Mouse (Mus musculus): ENCODE measurements around the gene Cacna1c. TPM values are rescaled to one million over a fixed set of nuclear protein-coding genes. Genes with fewer than 3 reads are reported as not detected.

The Cacna1c gene
- total RNA-seq, 1 experiment: 0.98 TPM

DNA sequence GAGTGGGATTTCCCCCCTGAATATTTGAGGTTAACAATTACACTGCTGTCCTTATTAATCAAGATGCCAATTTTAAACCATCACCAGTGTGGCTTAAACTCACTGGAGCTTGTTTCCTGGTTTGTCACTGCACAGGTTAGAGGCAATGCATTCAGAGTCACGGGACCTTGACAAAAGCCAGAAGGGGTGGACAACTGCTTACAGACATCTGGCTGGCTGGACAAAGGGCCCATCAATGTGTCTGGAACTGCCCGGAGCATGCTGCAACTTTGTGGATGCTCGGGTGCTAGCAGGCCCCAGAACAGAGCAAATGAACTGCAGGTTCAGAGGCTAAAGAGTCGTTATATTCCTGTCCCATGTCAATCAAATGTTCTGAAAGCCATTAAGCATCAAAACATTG, 456.9 kb downstream of the Cacna1c start:
- H3K36me3 ChIP-seq (ENCODE audit: control insufficient read depth, insufficient read depth, low read length, poor library complexity, severe bottlenecking): no peaks in the 10 kb centered on the region
- no peaks in the 10 kb centered on the region for H3K4me1 ChIP-seq (ENCODE audit: control insufficient read depth in 2 of 2, insufficient read depth in 2 of 2, low read length in 2 of 2, poor library complexity in 1 of 2)
- in situ Hi-C loops (cut with MboI; ENCODE audit: low sequenced_read_pairs in 2 of 2, unreplicated experiment in 2 of 2): no loop called here
- TF ChIP-seq CHD2 (IDR thresholded peaks at IDR 0.05; ENCODE audit: low read depth, low read length): no peak
- no peak for TF ChIP-seq MAFK (IDR thresholded peaks at IDR 0.05; ENCODE audit: insufficient read depth, low read depth, low read length)
- TF ChIP-seq ZC3H11A (IDR thresholded peaks at IDR 0.05; ENCODE audit: borderline replicate concordance, low read depth, low read length): no peak
- no peak for TF ChIP-seq HCFC1 (IDR thresholded peaks at IDR 0.05; ENCODE audit: borderline replicate concordance, insufficient read depth, low read length)
- no peak for TF ChIP-seq ZNF384 (IDR thresholded peaks at IDR 0.05; ENCODE audit: low read depth, low read length)
- no peak overlapping the region for H3K4me3 ChIP-seq (ENCODE audit: insufficient read depth in 1 of 2, low read depth in 1 of 2, low read length in 2 of 2, poor library complexity in 1 of 2, severe bottlenecking in 1 of 2)
- DNase-seq (ENCODE audit: low read depth, low spot score): no peak
- no peak overlapping the region for H3K27ac ChIP-seq (ENCODE audit: insufficient read depth, low read depth, low read length, poor library complexity, severe bottlenecking)
- H3K9ac ChIP-seq (ENCODE audit: insufficient read depth, low read depth, low read length, poor library complexity, severe bottlenecking): no peak overlapping the region
- H3K9me3 ChIP-seq (ENCODE audit: control insufficient read depth, insufficient read depth, low read depth, low read length): no peaks in the 10 kb centered on the region

DNA sequence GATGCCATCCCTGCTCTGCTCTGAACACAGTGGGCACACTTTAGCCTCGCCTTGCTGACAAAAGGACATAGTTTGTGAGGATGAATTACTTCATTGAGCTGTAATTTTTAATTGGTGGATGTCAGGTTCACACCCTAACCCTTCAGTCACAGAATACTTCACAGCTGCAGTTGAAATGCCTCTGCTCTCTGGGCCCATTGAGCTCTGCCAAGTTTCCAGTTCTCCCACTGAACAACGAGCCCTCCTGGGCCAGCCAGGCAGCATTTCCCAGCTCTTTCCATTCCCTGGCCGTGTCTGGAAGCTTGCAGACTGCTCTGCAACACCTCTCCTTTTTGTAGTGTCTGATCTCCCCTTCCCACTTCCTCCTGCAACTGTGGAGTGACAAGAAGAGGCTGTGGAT, 457.6 kb downstream of the Cacna1c start:
- no peak for TF ChIP-seq ZC3H11A (IDR thresholded peaks at IDR 0.05; ENCODE audit: borderline replicate concordance, low read depth, low read length)
- no peak for TF ChIP-seq HCFC1 (IDR thresholded peaks at IDR 0.05; ENCODE audit: borderline replicate concordance, insufficient read depth, low read length)
- TF ChIP-seq CHD2 (IDR thresholded peaks at IDR 0.05; ENCODE audit: low read depth, low read length): no peak
- TF ChIP-seq ZNF384 (IDR thresholded peaks at IDR 0.05; ENCODE audit: low read depth, low read length): no peak
- TF ChIP-seq MAFK (IDR thresholded peaks at IDR 0.05; ENCODE audit: insufficient read depth, low read depth, low read length): no peak
- no peaks in the 10 kb centered on the region for H3K4me1 ChIP-seq (ENCODE audit: control insufficient read depth in 2 of 2, insufficient read depth in 2 of 2, low read length in 2 of 2, poor library complexity in 1 of 2)
- no peak overlapping the region for H3K27ac ChIP-seq (ENCODE audit: insufficient read depth, low read depth, low read length, poor library complexity, severe bottlenecking)
- H3K9ac ChIP-seq (ENCODE audit: insufficient read depth, low read depth, low read length, poor library complexity, severe bottlenecking): no peak overlapping the region
- no peak overlapping the region for H3K4me3 ChIP-seq (ENCODE audit: insufficient read depth in 1 of 2, low read depth in 1 of 2, low read length in 2 of 2, poor library complexity in 1 of 2, severe bottlenecking in 1 of 2)
- in situ Hi-C loops (cut with MboI; ENCODE audit: low sequenced_read_pairs in 2 of 2, unreplicated experiment in 2 of 2): no loop called here
- H3K36me3 ChIP-seq (ENCODE audit: control insufficient read depth, insufficient read depth, low read length, poor library complexity, severe bottlenecking): no peaks in the 10 kb centered on the region
- no peak for DNase-seq (ENCODE audit: low read depth, low spot score)
- H3K9me3 ChIP-seq (ENCODE audit: control insufficient read depth, insufficient read depth, low read depth, low read length): no peaks in the 10 kb centered on the region

DNA sequence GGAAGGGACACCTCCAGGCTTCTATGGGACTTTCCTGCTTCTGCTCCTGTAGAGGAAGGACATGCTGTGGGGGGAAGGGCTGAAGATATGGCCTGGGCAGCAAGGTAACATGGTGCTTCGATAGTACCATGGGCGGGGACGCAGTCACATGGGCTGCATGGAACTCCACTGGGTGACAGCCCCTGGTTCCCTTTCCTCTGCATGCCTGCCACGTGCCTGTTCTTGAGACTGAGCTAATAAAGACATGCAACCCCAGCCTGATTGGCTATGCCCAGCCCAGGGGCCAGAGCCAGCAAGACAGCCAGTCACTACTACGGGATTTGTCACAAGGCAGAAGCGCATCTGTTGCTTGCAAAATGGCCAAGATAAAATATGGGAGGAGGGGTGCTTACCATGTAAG, 459.1 kb downstream of the Cacna1c start:
- no peak for DNase-seq (ENCODE audit: low read depth, low spot score)
- no peak overlapping the region for H3K4me3 ChIP-seq (ENCODE audit: insufficient read depth in 1 of 2, low read depth in 1 of 2, low read length in 2 of 2, poor library complexity in 1 of 2, severe bottlenecking in 1 of 2)
- no peak overlapping the region for H3K9ac ChIP-seq (ENCODE audit: insufficient read depth, low read depth, low read length, poor library complexity, severe bottlenecking)
- TF ChIP-seq CHD2 (IDR thresholded peaks at IDR 0.05; ENCODE audit: low read depth, low read length) (no peak), ZNF384 (IDR thresholded peaks at IDR 0.05; ENCODE audit: low read depth, low read length) (no peak), ZC3H11A (IDR thresholded peaks at IDR 0.05; ENCODE audit: borderline replicate concordance, low read depth, low read length) (no peak)
- no peaks in the 10 kb centered on the region for H3K36me3 ChIP-seq (ENCODE audit: control insufficient read depth, insufficient read depth, low read length, poor library complexity, severe bottlenecking)
- in situ Hi-C loops (cut with MboI; ENCODE audit: low sequenced_read_pairs in 2 of 2, unreplicated experiment in 2 of 2): no loop called here
- no peaks in the 10 kb centered on the region for H3K4me1 ChIP-seq (ENCODE audit: control insufficient read depth in 2 of 2, insufficient read depth in 2 of 2, low read length in 2 of 2, poor library complexity in 1 of 2)
- H3K27ac ChIP-seq (ENCODE audit: insufficient read depth, low read depth, low read length, poor library complexity, severe bottlenecking): no peak overlapping the region
- H3K9me3 ChIP-seq (ENCODE audit: control insufficient read depth, insufficient read depth, low read depth, low read length): no peaks in the 10 kb centered on the region

DNA sequence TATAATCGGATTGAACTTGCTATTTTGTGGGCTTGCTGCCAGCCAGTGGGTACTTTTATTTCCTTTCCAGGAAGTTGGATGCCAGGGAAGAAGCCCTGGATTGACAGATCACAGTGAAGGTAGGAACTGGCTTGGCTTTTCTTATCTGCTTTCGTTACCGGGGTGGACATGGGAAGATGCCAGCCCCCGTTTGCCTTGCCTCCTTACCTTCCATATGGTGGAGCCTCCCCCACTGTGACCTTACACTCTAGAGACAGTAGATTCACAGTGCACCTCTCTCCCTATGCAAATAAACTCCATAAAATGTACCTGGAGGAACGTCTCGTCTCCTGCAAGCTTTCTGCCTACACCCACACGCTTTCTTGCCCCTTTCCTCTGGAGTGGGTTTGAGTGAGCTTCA, 459.7 kb downstream of the Cacna1c start:
- Histone ChIP-seq H3K27ac (ENCODE audit: insufficient read depth, low read depth, low read length, poor library complexity, severe bottlenecking) (no peak overlapping the region), H3K9ac (ENCODE audit: insufficient read depth, low read depth, low read length, poor library complexity, severe bottlenecking) (no peak overlapping the region), H3K9me3 (ENCODE audit: control insufficient read depth, insufficient read depth, low read depth, low read length) (no peaks in the 10 kb centered on the region), H3K36me3 (ENCODE audit: control insufficient read depth, insufficient read depth, low read length, poor library complexity, severe bottlenecking) (no peaks in the 10 kb centered on the region), H3K4me1 (ENCODE audit: control insufficient read depth in 2 of 2, insufficient read depth in 2 of 2, low read length in 2 of 2, poor library complexity in 1 of 2) (no peaks in the 10 kb centered on the region), H3K4me3 (ENCODE audit: insufficient read depth in 1 of 2, low read depth in 1 of 2, low read length in 2 of 2, poor library complexity in 1 of 2, severe bottlenecking in 1 of 2) (no peak overlapping the region)
- no peak for TF ChIP-seq ZNF384 (IDR thresholded peaks at IDR 0.05; ENCODE audit: low read depth, low read length)
- TF ChIP-seq CHD2 (IDR thresholded peaks at IDR 0.05; ENCODE audit: low read depth, low read length): no peak
- TF ChIP-seq HCFC1 (IDR thresholded peaks at IDR 0.05; ENCODE audit: borderline replicate concordance, insufficient read depth, low read length): no peak
- no peak for TF ChIP-seq MAFK (IDR thresholded peaks at IDR 0.05; ENCODE audit: insufficient read depth, low read depth, low read length)
- no peak for TF ChIP-seq ZC3H11A (IDR thresholded peaks at IDR 0.05; ENCODE audit: borderline replicate concordance, low read depth, low read length)
- DNase-seq (ENCODE audit: low read depth, low spot score): no peak
- in situ Hi-C loops (cut with MboI; ENCODE audit: low sequenced_read_pairs in 2 of 2, unreplicated experiment in 2 of 2): no loop called here

DNA sequence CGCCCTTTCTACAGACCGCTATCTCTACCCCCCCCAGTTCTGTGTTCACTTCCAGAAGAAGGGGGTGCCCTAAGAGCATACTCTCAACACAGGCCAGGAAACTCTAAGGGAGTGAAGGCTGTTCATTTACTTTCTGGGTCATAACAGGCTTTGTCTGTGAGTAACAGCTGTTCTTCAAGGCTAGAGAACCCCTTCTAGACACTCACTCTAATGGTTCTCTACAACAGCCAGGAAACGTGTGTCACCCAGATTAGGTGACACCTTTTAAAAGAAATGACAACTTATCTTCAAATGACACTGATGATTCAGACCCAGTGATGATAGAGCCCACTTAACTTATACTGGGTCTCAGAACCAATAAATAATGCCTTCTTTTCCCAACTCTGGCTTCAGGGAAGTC, 461.1 kb downstream of the Cacna1c start:
- Histone ChIP-seq H3K9me3 (ENCODE audit: control insufficient read depth, insufficient read depth, low read depth, low read length) (no peaks in the 10 kb centered on the region), H3K9ac (ENCODE audit: insufficient read depth, low read depth, low read length, poor library complexity, severe bottlenecking) (no peak overlapping the region), H3K36me3 (ENCODE audit: control insufficient read depth, insufficient read depth, low read length, poor library complexity, severe bottlenecking) (no peaks in the 10 kb centered on the region), H3K4me3 (ENCODE audit: insufficient read depth in 1 of 2, low read depth in 1 of 2, low read length in 2 of 2, poor library complexity in 1 of 2, severe bottlenecking in 1 of 2) (no peak overlapping the region), H3K27ac (ENCODE audit: insufficient read depth, low read depth, low read length, poor library complexity, severe bottlenecking) (no peak overlapping the region), H3K4me1 (ENCODE audit: control insufficient read depth in 2 of 2, insufficient read depth in 2 of 2, low read length in 2 of 2, poor library complexity in 1 of 2) (no peaks in the 10 kb centered on the region)
- no peak for TF ChIP-seq MAFK (IDR thresholded peaks at IDR 0.05; ENCODE audit: insufficient read depth, low read depth, low read length)
- in situ Hi-C loops (cut with MboI; ENCODE audit: low sequenced_read_pairs in 2 of 2, unreplicated experiment in 2 of 2): no loop called here
- DNase-seq (ENCODE audit: low read depth, low spot score): no peak
